Mouse (Mus musculus) B cell, adult (primary cell): ENCODE measurements around the gene Zfp459. TPM values are rescaled to one million over a fixed set of nuclear protein-coding genes. Genes with fewer than 3 reads are reported as not detected.

Experiments
- total RNA-seq: library from RNA; stranded (reverse); gene quantifications from 4 replicates; pipeline ENCODE4 v1.2.4, GENCODE M21; 2023; ENCODE audit not compliant: inconsistent age

The Zfp459 gene
- total RNA-seq, result 1.7 to 2.6 TPM (median 2.5 TPM) in 4 replicates

GRCm38 (mm10) chr13:67421207-67421857 is at the start of gene Zfp459:
Zfp459 (minus strand) TSS chr13:67421418.

GRCm38 (mm10) chr13:67451172-67452020 is 30.2 kb upstream of the Zfp459 start, which contains the start of gene Zfp874a:
Zfp874a (minus strand) TSS chr13:67451624.

GRCm38 (mm10) chr13:67399183-67399903 is 21.9 kb downstream of the Zfp459 start, which contains the start of gene Zfp429:
Zfp429 (minus strand) TSS chr13:67399819.

GRCm38 (mm10) chr13:67375050-67375911 is 45.9 kb downstream of the Zfp459 start, which contains the start of the genes Gm28041 and Zfp456:
Gm28041 (minus strand) TSS chr13:67375733.
Zfp456 (minus strand) TSS chr13:67375810.

GRCm38 (mm10) chr13:67360131-67360744 is 61.0 kb downstream of the Zfp459 start, which contains the start of the genes Gm28044 and Zfp953:
Gm28044 (minus strand) TSS chr13:67360536.
Zfp953 (minus strand) TSS chr13:67360605.

Other genes with a start within 250 kb of the Zfp459 start
- 10.3 to 17.8 TPM (median 12.6 TPM) in 4 replicates for gene Rsl1, start 248.2 kb downstream of the Zfp459 start, total RNA-seq
- gene Zfp455, start 226.9 kb downstream of the Zfp459 start, total RNA-seq, result 2.8 to 3.3 TPM (median 3.1 TPM) in 4 replicates
- gene Zfp458, start 143.0 kb downstream of the Zfp459 start, total RNA-seq, result 2.3 to 3.8 TPM (median 2.9 TPM) in 4 replicates
- 2.0 to 3.5 TPM (median 2.8 TPM) in 4 replicates for gene Zfp457, start 114.9 kb downstream of the Zfp459 start, total RNA-seq
- gene Zfp595, start 88.8 kb downstream of the Zfp459 start, total RNA-seq, result 11.3 to 16.0 TPM (median 13.5 TPM) in 4 replicates
- 2.5 to 6.7 TPM (median 6.6 TPM) in 3 of 4 replicates, not detected in the other for gene Gm28044, start 60.9 kb downstream of the Zfp459 start, total RNA-seq
- gene Zfp953, start 60.8 kb downstream of the Zfp459 start, total RNA-seq, result 7.8 to 9.4 TPM (median 7.9 TPM) in 4 replicates
- 2.2 to 4.9 TPM (median 4.1 TPM) in 4 replicates for gene Gm28041, start 45.7 kb downstream of the Zfp459 start, total RNA-seq
- 7.2 to 10.0 TPM (median 9.6 TPM) in 4 replicates for gene Zfp456, start 45.6 kb downstream of the Zfp459 start, total RNA-seq
- 12.8 to 16.8 TPM (median 14.1 TPM) in 4 replicates for gene Zfp429, start 21.6 kb downstream of the Zfp459 start, total RNA-seq
- 5.8 to 9.0 TPM (median 7.8 TPM) in 4 replicates for gene Zfp874a, start 30.2 kb upstream of the Zfp459 start, total RNA-seq
- 7.0 to 17.0 TPM (median 10.2 TPM) in 4 replicates for gene Zfp874b, start 62.8 kb upstream of the Zfp459 start, total RNA-seq
- 9.4 to 11.2 TPM (median 10.4 TPM) in 4 replicates for gene Zfp58, start 79.1 kb upstream of the Zfp459 start, total RNA-seq
- gene Gm26965, start 104.7 kb upstream of the Zfp459 start, total RNA-seq, result 0.78 to 1.1 TPM in 2 of 4 replicates, not detected in the others
- 20.7 to 26.4 TPM (median 23.8 TPM) in 4 replicates for gene Zfp87, start 104.8 kb upstream of the Zfp459 start, total RNA-seq
- gene Zfp748, start 132.4 kb upstream of the Zfp459 start, total RNA-seq, result 8.5 to 9.6 TPM (median 8.9 TPM) in 4 replicates
- gene Zfp729b, start 188.3 kb upstream of the Zfp459 start, total RNA-seq, result 16.4 to 18.3 TPM (median 17.3 TPM) in 4 replicates
- 1.3 to 3.0 TPM (median 2.0 TPM) in 3 of 4 replicates, not detected in the other for gene Gm49345, start 216.4 kb upstream of the Zfp459 start, total RNA-seq
- gene Zfp729a, start 216.4 kb upstream of the Zfp459 start, total RNA-seq, result 12.9 to 21.6 TPM (median 16.5 TPM) in 4 replicates